Mouse (Mus musculus): ENCODE measurements around the gene Irs3.
A peak's percentile ranks its signal among the peaks of the same experiment; 100 is the strongest.

Irs3 gene

GRCm38 (mm10) chr5:137656977-137657376, 11.5 kb upstream of the Irs3 start:
- DNase-seq (ENCODE audit: low spot score) = peak; percentile 91

GRCm38 (mm10) chr5:137654746-137655145, 9.2 kb upstream of the Irs3 start:
- DNase-seq (ENCODE audit: low spot score) = peak; percentile 64

- DNase-seq (ENCODE audit: low spot score) = no peak
Observed at GRCm38 (mm10) chr5:137653366-137653765, 7.9 kb upstream of the Irs3 start.

- peak; percentile 95 for DNase-seq (ENCODE audit: low spot score)
Observed at GRCm38 (mm10) chr5:137652474-137652873, 7.0 kb upstream of the Irs3 start.

GRCm38 (mm10) chr5:137649669-137650571, 4.4 kb upstream of the Irs3 start:
- peak; percentile 25 for DNase-seq (ENCODE audit: low spot score)

- no peak for DNase-seq (ENCODE audit: low spot score)
Observed at GRCm38 (mm10) chr5:137649251-137649650, 3.7 kb upstream of the Irs3 start.

- no peak for DNase-seq (ENCODE audit: low spot score)
Observed at GRCm38 (mm10) chr5:137647827-137648601, 2.5 kb upstream of the Irs3 start.

GRCm38 (mm10) chr5:137645091-137645651, 343 bp downstream of the Irs3 start:
- DNase-seq (ENCODE audit: low spot score) = peak; percentile 46

- no peak for DNase-seq (ENCODE audit: low spot score)
Observed at GRCm38 (mm10) chr5:137644484-137644883, 1.0 kb downstream of the Irs3 start.

- no peak for DNase-seq (ENCODE audit: low spot score)
Observed at GRCm38 (mm10) chr5:137642886-137643285, 2.6 kb downstream of the Irs3 start.

- no peak for DNase-seq (ENCODE audit: low spot score)
Observed at GRCm38 (mm10) chr5:137641054-137641453, 4.5 kb downstream of the Irs3 start, which contains the start of gene Sap25. TSS of gene Sap25 (plus strand) at chr5:137641334.

GRCm38 (mm10) chr5:137639472-137639871, 6.0 kb downstream of the Irs3 start:
- DNase-seq (ENCODE audit: low spot score) = no peak

- no peak for DNase-seq (ENCODE audit: low spot score)
Observed at GRCm38 (mm10) chr5:137633397-137634084, 12.0 kb downstream of the Irs3 start.

- no peak for DNase-seq (ENCODE audit: low spot score)
Observed at GRCm38 (mm10) chr5:137631591-137631990, 13.9 kb downstream of the Irs3 start.

- DNase-seq (ENCODE audit: low spot score) = no peak
Observed at GRCm38 (mm10) chr5:137631171-137631570, 14.3 kb downstream of the Irs3 start.

GRCm38 (mm10) chr5:137630602-137631001, 14.9 kb downstream of the Irs3 start:
- no peak for DNase-seq (ENCODE audit: low spot score)

GRCm38 (mm10) chr5:137629906-137630545, 15.5 kb downstream of the Irs3 start:
- no peak for DNase-seq (ENCODE audit: low spot score)

GRCm38 (mm10) chr5:137629306-137629721, 16.2 kb downstream of the Irs3 start:
- peak; percentile 73 for DNase-seq (ENCODE audit: low spot score)

- DNase-seq (ENCODE audit: low spot score) = peak; percentile 100
Observed at GRCm38 (mm10) chr5:137628498-137629305, 16.8 kb downstream of the Irs3 start, which contains the start of the genes Fbxo24, Lrch4 and Gm20605. TSS of gene Fbxo24 (minus strand) at chr5:137629002. TSS of gene Lrch4 (plus strand) at chr5:137629121. TSS of gene Gm20605 (plus strand) at chr5:137629175.

GRCm38 (mm10) chr5:137627991-137628390, 17.5 kb downstream of the Irs3 start:
- no peak for DNase-seq (ENCODE audit: low spot score)
